Mouse (Mus musculus): ENCODE results near the gene Ky.

Ky gene

DNA sequence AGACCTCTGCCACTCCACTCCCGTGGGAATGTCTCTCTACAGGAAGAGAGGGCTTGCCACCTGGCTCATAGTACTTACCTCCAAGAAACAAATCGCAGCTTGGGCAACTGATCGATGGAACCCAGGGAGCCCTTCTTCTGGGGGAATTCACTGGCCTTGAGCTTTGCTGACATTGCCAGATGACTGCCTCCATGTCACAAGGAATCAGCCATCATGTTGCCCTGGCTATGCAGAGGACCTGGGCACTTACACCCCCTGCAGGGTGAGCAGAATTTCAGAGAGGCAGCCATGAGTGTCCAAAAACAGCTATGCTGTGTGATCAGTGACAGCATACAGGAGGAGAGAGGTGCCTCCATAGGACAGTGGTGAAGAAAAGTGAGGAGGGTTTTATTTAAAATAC is 48.2 kb downstream of the Ky start:
- DNase-seq = no peak

DNA sequence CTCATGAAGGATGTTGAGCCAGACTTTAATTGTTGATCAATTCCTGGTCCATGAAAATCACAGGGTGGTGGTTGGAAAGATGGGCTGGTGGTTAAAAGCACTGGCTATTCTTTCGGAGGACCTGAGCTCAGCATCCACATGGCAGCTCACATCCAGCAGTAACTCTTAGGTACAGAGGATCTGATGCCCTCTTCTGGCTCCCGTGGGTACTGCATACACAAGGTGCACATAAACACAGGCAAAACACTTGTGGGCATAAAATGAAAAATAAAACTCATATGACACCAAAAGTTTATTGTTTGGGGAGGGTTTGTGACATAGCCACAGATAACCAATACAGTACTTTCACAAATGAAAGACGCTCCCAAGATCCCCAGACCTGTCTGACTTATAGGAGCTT is 52.9 kb downstream of the Ky start:
- DNase-seq = no peak

DNA sequence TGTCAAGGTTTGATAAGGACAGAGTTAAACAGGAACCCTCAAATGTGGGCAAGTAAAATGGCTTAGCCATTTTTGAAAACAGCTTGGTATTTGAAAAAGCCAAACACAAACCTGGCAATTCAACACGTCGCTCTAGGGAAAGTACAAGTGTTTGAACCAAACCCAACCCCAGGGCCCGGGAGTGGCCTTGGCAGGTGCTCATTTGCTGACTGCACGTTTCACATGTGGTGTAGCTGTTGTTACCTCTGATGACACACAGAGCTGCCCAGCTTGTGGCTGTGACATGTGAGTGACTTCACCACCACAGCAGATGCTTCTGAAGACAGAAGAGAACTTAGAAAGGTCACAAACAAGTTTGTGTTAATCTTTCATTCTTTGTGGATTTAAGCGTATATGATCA is 67.3 kb downstream of the Ky start:
- DNase-seq = no peak

DNA sequence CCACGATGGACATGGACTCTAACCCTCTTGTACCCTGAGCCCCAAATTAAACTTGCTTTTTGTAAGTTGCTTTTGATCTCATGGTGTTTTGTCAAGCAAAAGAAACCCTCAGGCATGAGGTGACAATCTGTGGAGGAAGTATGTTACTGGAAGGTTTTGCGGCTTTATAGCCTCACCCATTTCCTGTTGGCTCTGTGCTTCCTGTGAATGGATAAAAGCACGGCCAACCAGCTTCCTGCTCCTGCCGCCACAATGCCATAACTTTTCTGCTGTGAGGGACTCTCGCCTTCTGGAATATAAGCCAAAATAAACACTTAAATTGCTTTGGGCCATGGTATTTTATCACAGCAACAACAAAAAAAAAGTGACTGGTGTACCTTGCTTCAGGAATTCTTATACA is 71.9 kb downstream of the Ky start:
- DNase-seq = no peak

DNA sequence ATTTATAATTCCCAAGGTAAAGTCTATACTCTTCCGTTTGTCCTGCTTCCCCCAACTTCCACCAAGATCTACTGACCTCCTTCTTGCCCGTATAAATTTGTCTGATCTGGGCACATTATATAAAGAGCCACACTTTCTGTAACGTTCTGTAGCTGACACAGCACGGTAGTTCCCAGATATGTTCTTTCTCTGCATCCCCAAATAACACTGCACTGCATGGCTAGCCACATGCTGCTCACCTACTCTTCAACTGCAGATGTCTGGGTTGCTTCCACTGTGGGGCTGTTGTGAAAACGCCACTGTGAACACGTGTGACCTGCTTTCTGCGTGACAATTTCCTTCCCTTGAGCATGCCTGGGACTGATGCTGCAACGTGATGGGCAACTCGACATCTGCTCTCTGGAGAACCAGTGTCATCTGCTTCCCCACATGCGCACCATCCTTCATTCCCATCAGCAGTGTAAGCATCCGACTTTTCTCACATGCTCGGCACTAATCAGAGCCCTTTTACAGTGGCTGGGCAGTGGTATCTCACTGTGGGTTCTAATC is 76.4 kb downstream of the Ky start:
- no peak for DNase-seq

DNA sequence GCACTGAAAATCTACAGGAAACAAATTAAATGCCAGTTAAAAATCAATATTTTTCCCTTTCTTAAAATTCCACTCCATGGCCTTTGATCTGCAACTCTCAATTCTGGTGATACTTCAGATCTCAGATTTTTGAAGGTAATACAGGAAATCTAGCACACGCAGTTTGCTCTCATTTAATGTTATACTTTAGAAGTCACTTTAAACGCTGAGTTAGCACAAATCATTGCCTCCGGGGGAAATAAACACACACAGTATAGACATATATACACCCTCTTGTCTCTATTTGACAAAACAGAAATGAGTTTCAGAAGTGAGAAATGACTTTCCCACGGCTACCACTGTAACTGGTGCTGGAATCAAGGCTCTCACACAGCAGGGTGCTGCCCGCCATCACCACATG is 81.8 kb downstream of the Ky start:
- no peak for DNase-seq

DNA sequence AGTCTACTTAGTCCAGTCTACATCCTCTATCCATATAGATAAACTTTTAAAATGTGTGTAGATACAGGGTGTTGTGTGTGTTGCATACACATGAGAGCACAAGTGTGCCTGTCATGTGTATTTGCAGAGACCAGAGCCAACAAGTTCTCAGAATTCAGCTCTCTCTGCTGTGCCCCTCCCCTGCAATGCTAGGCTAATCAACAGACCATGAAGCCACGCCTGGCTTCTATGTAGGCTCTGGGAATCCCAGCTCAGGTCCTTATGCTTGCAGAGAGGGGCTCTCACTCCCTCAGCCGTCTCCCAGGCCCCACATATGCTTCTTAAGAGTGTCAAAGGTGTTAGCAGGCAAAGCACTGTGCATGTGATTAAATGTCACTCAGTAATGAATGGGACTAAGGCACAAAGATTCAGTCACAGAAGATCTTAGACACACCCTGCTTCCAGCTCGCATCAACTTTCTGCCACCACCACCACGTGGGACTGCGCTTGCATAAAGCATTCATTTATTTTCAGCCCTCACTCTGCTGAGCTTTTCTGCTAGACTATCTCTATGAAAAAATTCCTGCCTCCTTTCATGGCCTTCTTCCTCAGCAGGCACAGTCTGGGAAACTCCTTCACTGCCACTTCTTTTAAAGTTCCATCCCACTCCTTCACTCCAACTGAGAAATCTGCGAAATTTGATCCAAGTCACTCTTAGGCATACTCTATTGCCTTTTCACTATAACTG is 89.3 kb downstream of the Ky start:
- no peak for DNase-seq
